In genomic region chr5:114173458-114173857, GRCm38 (mm10) we compare ENCODE assay signal across 21 mouse cellular contexts. TPM values are rescaled to one million over a fixed set of nuclear protein-coding genes. Genes with fewer than 3 reads are reported as not detected.
A peak's percentile ranks its signal among the peaks of the same experiment; 100 is the strongest.
DNase-seq lines count a peak whose midpoint lies in the region; ATAC-seq and TF ChIP-seq lines count a peak whose summit lies in the region.
"Had no signal": no experiment of that assay in that cellular context is flagged by ENCODE, and none has a peak within 500 bp of the region (broad histone marks: within the 10 kb centered on the region; RNA-seq: fewer than 3 reads in every experiment).

No protein-coding gene starts in this region.

- TF ChIP-seq EP300 in MEL (IDR thresholded peaks at IDR 0.05; ENCODE audit: low read depth in 1 of 2, low read length in 2 of 2) = no peak

- WGBS in heart, embryonic 13.5 days = 67% methylated on average over 7 of the region's 7 CpGs

- peaks cover 35% of the 10 kb centered on the region for H3K4me1 ChIP-seq in heart, embryonic 13.5 days
- H3K4me1 ChIP-seq in MEL (ENCODE audit: control insufficient read depth in 1 of 2, insufficient read depth in 2 of 2, low read length in 2 of 2) = peaks cover 4 to 7% of the 10 kb centered on the region in 2 experiments; a peak in 1 of 4 replicates

- peaks cover 7% of the 10 kb centered on the region; the same call in 1 of the 2 replicates for H3K36me3 ChIP-seq in heart, embryonic 13.5 days
- no peaks in the 10 kb centered on the region; a peak in 1 of 4 replicates for H3K36me3 ChIP-seq in MEL (ENCODE audit: control insufficient read depth in 1 of 2, insufficient read depth in 2 of 2, low read length in 2 of 2)
- H3K36me3 ChIP-seq: hindbrain, embryonic 15.5 days; kidney, embryonic 15.5 days; limb, embryonic 15.5 days; stomach, embryonic 15.5 days had no signal

- no peak for TF ChIP-seq POLR2A in MEL (IDR thresholded peaks at IDR 0.05; ENCODE audit: control insufficient read depth in 1 of 2, insufficient read depth in 1 of 2, low read depth in 1 of 2, low read length in 2 of 2, poor library complexity in 1 of 2)

- peak overlapping the region; percentile 78; the same call in 1 of the 2 replicates for H3K4me2 ChIP-seq in heart, embryonic 13.5 days
- H3K4me2 ChIP-seq: hindbrain, embryonic 15.5 days; midbrain, embryonic 11.5 days had no signal

- no peak for ATAC-seq in heart, embryonic 13.5 days (ENCODE audit: extremely low read depth, insufficient number of reproducible peaks, low FRiP score, low TSS enrichment)

- no peak overlapping the region for H3K4me3 ChIP-seq in heart, embryonic 13.5 days
- no peak overlapping the region for H3K4me3 ChIP-seq in layer of hippocampus, adult 2 months
- no peak overlapping the region; a peak in 1 of 4 replicates for H3K4me3 ChIP-seq in MEL (ENCODE audit: control insufficient read depth in 1 of 2, insufficient read depth in 1 of 2, low read depth in 2 of 2, low read length in 2 of 2)
- H3K4me3 ChIP-seq: hindbrain, embryonic 15.5 days; kidney, embryonic 15.5 days; limb, embryonic 15.5 days; myocyte; stomach, embryonic 15.5 days had no signal

- TF ChIP-seq CTCF in layer of hippocampus, adult 2 months (conservative IDR thresholded peaks at IDR 0.05) = peak; percentile 61
- peak; percentile 39 to 48 (median 43); a peak in 5 of 6 replicates for TF ChIP-seq CTCF in MEL (IDR thresholded peaks at IDR 0.05 in 2 of 3, conservative IDR thresholded peaks at IDR 0.05 in 1 of 3; ENCODE audit: control insufficient read depth in 1 of 3, insufficient read depth in 1 of 3, low read depth in 2 of 3, low read length in 3 of 3, poor library complexity in 1 of 3, severe bottlenecking in 1 of 3)

- no peaks in the 10 kb centered on the region for H3K9me3 ChIP-seq in heart, embryonic 13.5 days
- no peaks in the 10 kb centered on the region for H3K9me3 ChIP-seq in MEL (replicated peaks; ENCODE audit: insufficient read depth, low read length)
- H3K9me3 ChIP-seq: hindbrain, embryonic 15.5 days; kidney, embryonic 15.5 days; limb, embryonic 15.5 days; stomach, embryonic 15.5 days had no signal

- no peak overlapping the region for H3K9ac ChIP-seq in heart, embryonic 13.5 days
- no peak overlapping the region for H3K9ac ChIP-seq in MEL (ENCODE audit: control insufficient read depth, low read depth, low read length, poor library complexity, severe bottlenecking)
- H3K9ac ChIP-seq: hindbrain, embryonic 15.5 days; kidney, embryonic 15.5 days; limb, embryonic 15.5 days; stomach, embryonic 15.5 days had no signal

- H3K27ac ChIP-seq in heart, embryonic 13.5 days (replicated peaks) = peak overlapping the region; percentile 85
- no peak overlapping the region for H3K27ac ChIP-seq in layer of hippocampus, adult 2 months
- no peak overlapping the region for H3K27ac ChIP-seq in MEL (ENCODE audit: control insufficient read depth, low read depth, low read length)
- H3K27ac ChIP-seq: hindbrain, embryonic 15.5 days; kidney, embryonic 15.5 days; limb, embryonic 15.5 days; stomach, embryonic 15.5 days had no signal

- H3K27me3 ChIP-seq in heart, embryonic 13.5 days (replicated peaks) = no peaks in the 10 kb centered on the region
- H3K27me3 ChIP-seq in MEL (ENCODE audit: control insufficient read depth in 1 of 2, insufficient read depth in 2 of 2, low read length in 2 of 2) = no peaks in the 10 kb centered on the region
- H3K27me3 ChIP-seq: kidney, embryonic 15.5 days; limb, embryonic 15.5 days; stomach, embryonic 15.5 days had no signal

- no peak for DNase-seq in heart, adult 18-20 months
- DNase-seq in layer of hippocampus, adult 2 months (ENCODE audit: low spot score in 2 of 2) = no peak
- no peak for DNase-seq in layer of hippocampus, adult 9-11 months
- DNase-seq in A20 (ENCODE audit: low read depth, low spot score) = peak; percentile 43
- peak; percentile 42 for DNase-seq in MEL (ENCODE audit: low read depth, low spot score)
- no peak for DNase-seq in urinary bladder, postnatal 14 days (ENCODE audit: low spot score)
- no peak for DNase-seq in urinary bladder, postnatal 36 days (ENCODE audit: low spot score in 2 of 2)
- DNase-seq: cerebellum, adult 11 months; cerebellum, postnatal 36 days; gastrocnemius, postnatal 36 days; lung, postnatal 36 days; spleen, adult 18-20 months; thymus, postnatal 14 days had no signal

- H3K79me2 ChIP-seq in MEL (ENCODE audit: control insufficient read depth, insufficient read depth, low read length, poor library complexity) = no peaks in the 10 kb centered on the region; the same call in 1 of the 2 replicates

- TF ChIP-seq RAD21 in MEL (IDR thresholded peaks at IDR 0.05; ENCODE audit: low read depth, low read length) = no peak

TF ChIP-seq in MEL, 35 proteins besides CTCF, POLR2A, EP300 and RAD21:
- TF ChIP-seq ZMIZ1 (IDR thresholded peaks at IDR 0.05; ENCODE audit: low read depth, low read length) (no peak), ZNF384 (IDR thresholded peaks at IDR 0.05; ENCODE audit: low read depth, low read length) (peak; percentile 64)

RNA-seq across cellular contexts. Expression of gene Acacb, which starts 27.1 kb away (rescaled TPM):
- 8.9 and 9.5 TPM in 2 replicates for polyA plus RNA-seq in heart, embryonic 13.5 days (2015; fragmentation: Nextera tagmentation; extraction: Ambion mirVana)
- total RNA-seq in heart, adult 18-20 months (2021) = 100 to 1,000 TPM; 238 to 247 TPM
- total RNA-seq in layer of hippocampus, adult 2 months (2021) = 1 to 10 TPM; 5.3 to 7.8 TPM
- total RNA-seq in MEL (2012; rRNA removed) = 1.9 and 2.0 TPM in 2 replicates
- 1 to 10 TPM in 1 of 2 experiments, not detected in 1; 5.3 TPM for polyA plus RNA-seq in MEL (2012; ENCODE audit: insufficient read depth in 1 of 2, insufficient read length in 2 of 2, low read depth in 1 of 2, low replicate concordance in 2 of 2, missing spikeins in 1 of 2)
- total RNA-seq: neutrophil, adult 5-6 weeks had no signal

RNA-seq across cellular contexts. Expression of gene Ung, which starts 43.3 kb away (rescaled TPM):
- polyA plus RNA-seq in heart, embryonic 13.5 days (2015; fragmentation: Nextera tagmentation; extraction: Ambion mirVana) = 44.6 and 47.5 TPM in 2 replicates
- total RNA-seq in heart, adult 18-20 months (2021) = 10 to 100 TPM; 24.8 to 26.0 TPM
- total RNA-seq in layer of hippocampus, adult 2 months (2021) = 1 to 10 TPM; 2.4 to 2.5 TPM
- total RNA-seq in MEL (2012; rRNA removed) = 19.6 and 22.1 TPM in 2 replicates
- 10 to 100 TPM in 1 of 2 experiments, not detected in 1; 62.2 TPM for polyA plus RNA-seq in MEL (2012; ENCODE audit: insufficient read depth in 1 of 2, insufficient read length in 2 of 2, low read depth in 1 of 2, low replicate concordance in 2 of 2, missing spikeins in 1 of 2)

RNA-seq across cellular contexts. Expression of gene Alkbh2, which starts 45.4 kb away (rescaled TPM):
- 6.4 and 9.1 TPM in 2 replicates for polyA plus RNA-seq in heart, embryonic 13.5 days (2015; fragmentation: Nextera tagmentation; extraction: Ambion mirVana)
- 1 to 10 TPM; 1.3 to 1.5 TPM for total RNA-seq in heart, adult 18-20 months (2021)
- 1 to 10 TPM; 4.8 to 5.1 TPM for total RNA-seq in layer of hippocampus, adult 2 months (2021)
- total RNA-seq in MEL (2012; rRNA removed) = 15.2 and 15.7 TPM in 2 replicates
- polyA plus RNA-seq in MEL (2012; ENCODE audit: insufficient read depth in 1 of 2, insufficient read length in 2 of 2, low read depth in 1 of 2, low replicate concordance in 2 of 2, missing spikeins in 1 of 2) = 10 to 100 TPM in 1 of 2 experiments, not detected in 1; 22.6 TPM

Comparison
In these comparisons a context has a peak if more than half of its experiments do, and no peak if none do; other contexts are left out.
1. DNase-seq: peak in A20 (single experiment) and MEL (single experiment); none in heart, adult 18-20 months (0 of 2), layer of hippocampus, adult 2 months (0 of 2), layer of hippocampus, adult 9-11 months (single experiment), urinary bladder, postnatal 14 days (single experiment) and urinary bladder, postnatal 36 days (0 of 2).
2. RNA of gene Acacb, which starts 27.1 kb away (total RNA-seq): 238 to 247 TPM in heart, adult 18-20 months; 5.3 to 7.8 TPM in layer of hippocampus, adult 2 months and 1.9 to 2.0 TPM in MEL; every median in the first group is over 10 times any median in the second.